Mouse (Mus musculus) Patski (cell line): Measurements from ENCODE around the gene Cela2a. TPM values are rescaled to one million over a fixed set of nuclear protein-coding genes. Genes with fewer than 3 reads are reported as not detected.

ENCODE experiments used
- ATAC-seq: fragments of 100-300 bp; one replicate; pipeline ENCODE4 v1.8.0; 2021
- CTCF ChIA-PET: fragments of 350-600 bp; sonication (Branson Sonifier 250); formaldehyde crosslinking; loops from one replicate; lab custom pipeline; 2022; ENCODE audit warnings: inconsistent platforms; lab: Charles Lee
- POLR2A ChIA-PET: fragments of 350-600 bp; sonication (Branson Sonifier 250); formaldehyde crosslinking; loops from one replicate; lab custom pipeline; 2022; ENCODE audit warnings: antibody characterized with exemption, inconsistent platforms; lab: Charles Lee
- DNase-seq: peaks from one replicate; pipeline ENCODE4 v3.0.0-alpha.2; 2011; ENCODE audit warnings: low read depth, low spot score
- H3K27me3 ChIP-seq: fragments of 371-371 bp; one replicate; pipeline ENCODE4 v1.5.1; 2021
- CTCF ChIP-seq: fragments of 100-300 bp; IDR thresholded peaks from one replicate; pipeline ENCODE4 v1.5.1; 2021
- in situ Hi-C: fragments of 300-500 bp; cut with MboI; formaldehyde crosslinking; loops from 3 replicates; pipeline ENCODE4 v1.11.1; 2018; ENCODE audit warnings: low pct_unique_long_range_greater_than_20kb, mixed read lengths
- polyA plus RNA-seq: library from polyadenylated mRNA; unstranded; gene quantifications from one replicate; pipeline ENCODE4 v1.2.3, GENCODE M21; 2021

Gene Cela2a
- not detected for polyA plus RNA-seq

DNA sequence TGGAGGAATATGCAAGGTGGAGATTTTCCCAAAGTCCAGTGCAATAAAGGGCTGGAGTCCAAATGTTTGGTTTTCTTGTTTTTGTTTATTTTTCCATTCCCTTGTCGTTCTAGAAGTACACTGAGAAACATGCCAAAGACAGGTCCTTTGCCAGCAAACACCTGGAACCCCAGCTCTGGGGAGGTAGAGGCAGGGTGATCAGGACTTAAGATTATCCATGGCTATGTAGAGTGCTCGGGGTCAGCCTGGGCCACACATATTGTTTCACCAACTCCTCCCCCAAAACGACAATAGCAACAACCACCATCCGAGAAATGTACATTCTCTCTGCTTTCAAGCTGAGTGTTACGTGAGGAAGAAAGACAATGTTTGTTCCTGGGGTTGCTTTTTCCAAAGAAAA, at the start of gene Cela2a:
Cela2a (minus strand) TSS at position 101 of the 400 bp plus-strand sequence.
- ATAC-seq (no peak), DNase-seq (no peak)
- CTCF ChIA-PET, result interaction anchor here (1.1 kb wide), 1 partner anchor 15 kb away, joined by 4 read pairs; no protein-coding TSS in a partner anchor
- POLR2A ChIA-PET, result interaction anchor here (0.6 kb wide), 2 partner anchors 34 to 268 kb away, joined by 3 read pairs; no protein-coding TSS in a partner anchor
- TF ChIP-seq CTCF, result no peak
- in situ Hi-C loops, result loop anchor here (25.0 kb wide), 1 partner anchor 1186 kb away; no protein-coding TSS in a partner anchor
- no peaks in the 10 kb centered on the region for H3K27me3 ChIP-seq

DNA sequence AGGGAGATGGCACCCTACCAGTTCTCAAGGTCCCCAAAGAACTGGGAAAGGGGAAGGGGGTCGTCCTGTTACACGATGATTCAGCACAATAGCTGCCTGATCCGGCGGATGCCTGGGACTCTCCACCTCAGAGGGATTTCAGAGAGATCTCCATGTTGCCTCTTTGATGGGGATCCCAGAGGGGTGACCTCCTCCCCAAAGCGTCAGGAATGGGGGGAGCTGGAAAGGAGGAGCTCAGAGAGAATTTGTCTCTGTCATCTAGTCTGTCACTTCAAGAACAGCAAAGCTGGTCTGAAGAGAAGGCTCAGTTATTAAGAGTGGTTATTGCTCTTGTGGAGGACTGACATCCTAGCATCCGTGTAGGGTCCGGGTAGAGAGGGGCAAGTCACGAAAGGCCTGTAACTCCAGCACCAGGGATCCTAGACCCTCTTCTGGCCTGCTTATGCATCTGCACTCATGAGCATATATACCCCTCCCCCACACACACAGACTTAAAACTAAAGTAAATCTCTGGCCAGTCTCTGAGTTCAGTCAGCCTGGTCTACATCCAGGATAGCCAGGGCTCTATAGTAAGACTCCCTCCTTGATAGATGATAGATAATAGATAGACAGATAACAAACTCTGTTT, 49.6 kb upstream of the Cela2a start:
- ATAC-seq (no peak), DNase-seq (no peak)
- in situ Hi-C loops, result no loop called here
- CTCF ChIA-PET, result no interaction called here
- POLR2A ChIA-PET, result interaction anchor here (0.6 kb wide), 1 partner anchor 210 kb away, joined by 3 read pairs; no protein-coding TSS in a partner anchor
- TF ChIP-seq CTCF, result no peak
- H3K27me3 ChIP-seq, result no peaks in the 10 kb centered on the region

DNA sequence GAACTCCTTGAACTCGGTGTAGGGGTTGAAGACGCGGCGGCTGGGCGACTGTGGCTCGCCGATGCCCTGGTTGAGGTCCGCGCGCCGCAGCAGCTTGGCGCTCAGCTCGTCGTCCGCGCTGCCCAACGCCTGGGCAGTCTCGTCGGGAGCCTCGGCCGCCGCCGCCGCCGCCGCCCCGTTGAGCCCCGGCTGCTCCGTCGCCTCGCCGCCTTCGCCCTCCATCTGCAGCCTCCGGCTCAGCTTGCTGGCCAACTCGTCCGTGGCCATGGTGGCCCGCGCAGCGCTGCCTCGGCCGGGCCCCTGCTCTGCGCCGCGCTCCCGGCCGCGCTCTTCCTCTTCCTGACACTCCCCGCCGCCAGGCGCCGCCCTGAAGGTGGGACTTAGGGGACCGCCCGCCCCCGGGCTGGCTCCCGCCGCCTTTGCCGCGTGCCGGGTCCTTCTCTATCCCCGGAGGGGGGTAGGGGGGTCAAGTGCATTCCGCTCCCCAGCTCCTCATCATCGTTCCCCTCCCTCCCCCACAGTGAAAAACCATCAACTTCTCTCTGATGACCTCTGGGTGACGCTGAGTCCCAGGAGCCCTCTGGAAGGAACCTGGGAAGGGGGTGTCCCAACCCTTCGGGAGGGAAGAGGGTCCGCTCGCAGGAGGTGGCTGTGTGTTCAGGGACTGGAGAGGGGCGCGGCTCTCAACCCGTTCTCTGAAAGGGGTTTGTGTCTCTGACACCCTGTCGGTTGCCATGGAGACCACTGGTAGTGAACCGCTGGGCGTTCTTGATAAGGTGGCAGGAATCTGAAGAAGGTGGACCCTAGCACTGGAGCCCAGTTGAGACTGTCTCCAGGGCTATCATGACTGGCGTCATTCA, 48.9 kb upstream of the Cela2a start, which contains the start of gene Efhd2:
Efhd2 (minus strand) TSS at position 320 of the 860 bp plus-strand sequence.
- no peak for TF ChIP-seq CTCF
- ChIA-PET POLR2A (interaction anchor here (0.6 kb wide), 1 partner anchor 210 kb away, joined by 3 read pairs; no protein-coding TSS in a partner anchor), CTCF (no interaction called here)
- H3K27me3 ChIP-seq, result no peaks in the 10 kb centered on the region
- in situ Hi-C loops, result loop anchor here (5.0 kb wide), 1 partner anchor 52 kb away; no protein-coding TSS in a partner anchor
- ATAC-seq (peak; percentile 91), DNase-seq (no peak)

DNA sequence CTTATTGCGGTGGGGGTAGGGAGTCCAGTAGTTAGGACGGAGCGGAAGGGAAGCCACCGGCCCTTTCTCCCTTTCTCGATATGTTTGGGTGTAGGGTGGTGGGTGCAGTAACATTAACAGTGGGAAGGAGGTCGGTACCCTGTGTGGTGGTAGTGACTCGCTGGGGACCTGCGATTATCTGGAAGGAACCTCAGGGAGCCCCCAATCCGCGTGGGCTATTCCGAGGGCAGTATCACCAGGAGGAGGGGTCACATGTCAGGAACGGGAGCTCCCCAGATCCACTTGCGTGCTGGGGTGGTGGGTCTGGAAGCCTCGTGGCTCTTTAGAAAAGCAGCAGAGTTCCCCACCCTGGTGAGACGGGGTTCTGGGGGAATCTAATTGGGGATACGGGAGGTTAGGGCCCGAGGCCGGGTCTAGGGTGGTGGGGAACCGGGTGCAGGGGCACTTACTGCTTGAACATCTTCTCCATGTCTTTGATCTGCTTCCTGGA, 48.2 kb upstream of the Cela2a start:
- H3K27me3 ChIP-seq, result no peaks in the 10 kb centered on the region
- POLR2A ChIA-PET, result no interaction called here
- ATAC-seq, result peak; percentile 15

DNA sequence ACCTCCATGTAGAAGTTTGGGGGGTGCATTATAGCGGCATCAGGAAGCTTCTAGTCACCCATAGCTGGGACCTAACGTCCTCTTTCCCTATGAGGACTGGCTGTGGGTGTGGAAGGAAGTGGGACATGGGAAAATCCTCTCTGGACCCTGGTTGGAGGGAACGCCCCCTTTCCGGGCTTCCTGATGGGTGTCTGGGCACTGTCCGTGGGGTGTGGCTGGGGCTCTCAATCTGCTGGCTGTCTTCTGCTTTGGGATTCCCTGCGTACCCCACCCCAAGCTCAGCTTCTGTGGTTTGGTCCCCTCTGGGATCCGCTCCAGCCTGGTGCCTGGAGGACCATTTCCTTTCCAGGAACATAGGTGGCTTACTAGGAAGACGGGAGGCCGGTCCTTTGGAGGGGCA, 47.0 kb upstream of the Cela2a start:
- POLR2A ChIA-PET, result interaction anchor here (0.9 kb wide), 1 partner anchor 102 kb away, joined by 3 read pairs; no protein-coding TSS in a partner anchor
- no peak for TF ChIP-seq CTCF
- H3K27me3 ChIP-seq, result no peaks in the 10 kb centered on the region
- CTCF ChIA-PET, result no interaction called here
- ATAC-seq (no peak), DNase-seq (no peak)
- in situ Hi-C loops, result loop anchor here (5.0 kb wide), 1 partner anchor 54 kb away; no protein-coding TSS in a partner anchor

More for the DNA sequence above, 48.2 kb upstream of the Cela2a start:
- TF ChIP-seq CTCF, result no peak
- CTCF ChIA-PET, result no interaction called here
- DNase-seq, result no peak
- in situ Hi-C loops, result loop anchor here (5.0 kb wide), 1 partner anchor 53 kb away; no protein-coding TSS in a partner anchor

DNA sequence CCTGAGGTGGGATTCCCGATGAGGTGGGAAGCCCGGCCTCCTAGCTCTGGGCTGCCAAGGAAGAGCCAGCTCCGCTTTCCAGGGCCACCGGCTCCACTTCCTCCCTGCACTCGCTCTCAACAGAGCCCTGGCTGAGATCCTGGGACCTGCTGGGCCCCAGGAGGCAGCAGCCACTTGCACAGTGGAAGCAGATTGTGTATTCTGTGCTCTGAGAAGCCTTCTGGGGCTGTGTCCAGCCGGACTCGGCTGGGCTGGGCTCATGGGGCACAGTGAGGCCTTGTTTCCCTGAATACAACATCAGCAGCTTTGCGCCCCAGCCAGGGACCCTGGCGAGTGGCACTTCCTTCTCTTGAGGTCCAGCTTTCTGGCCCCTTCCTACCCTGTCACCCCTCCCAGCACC, 45.9 kb upstream of the Cela2a start:
- POLR2A ChIA-PET, result no interaction called here
- in situ Hi-C loops, result loop anchor here (5.0 kb wide), 1 partner anchor 55 kb away; no protein-coding TSS in a partner anchor
- H3K27me3 ChIP-seq, result no peaks in the 10 kb centered on the region
- no peak for TF ChIP-seq CTCF
- CTCF ChIA-PET, result interaction anchor here (1.1 kb wide), 1 partner anchor 36 kb away, joined by 3 read pairs; no protein-coding TSS in a partner anchor
- ATAC-seq (no peak), DNase-seq (no peak)

DNA sequence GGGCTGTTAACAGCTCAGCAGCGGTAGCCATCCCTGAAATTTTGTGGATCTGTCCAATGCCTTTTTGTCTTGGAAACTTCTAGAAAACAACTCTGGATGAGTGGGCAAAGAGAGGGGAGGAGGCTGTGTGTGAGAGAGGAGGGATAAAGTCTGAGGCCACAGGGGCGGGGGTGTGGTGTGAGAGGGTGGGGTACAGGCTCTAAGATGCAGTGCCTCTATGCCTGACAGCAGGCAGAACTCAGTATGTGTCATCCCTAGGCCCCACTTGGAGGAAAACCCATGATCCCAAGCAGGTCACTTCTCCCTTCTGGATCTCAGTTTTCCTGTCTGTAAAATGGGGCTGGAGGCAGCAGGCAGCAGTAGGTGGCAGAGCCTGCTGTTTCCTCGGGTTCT, 45.4 kb upstream of the Cela2a start:
- ATAC-seq, result no peak
- DNase-seq, result no peak
- H3K27me3 ChIP-seq, result no peaks in the 10 kb centered on the region
- ChIA-PET POLR2A (no interaction called here), CTCF (no interaction called here)
- no peak for TF ChIP-seq CTCF
- in situ Hi-C loops, result loop anchor here (5.0 kb wide), 1 partner anchor 56 kb away; no protein-coding TSS in a partner anchor

DNA sequence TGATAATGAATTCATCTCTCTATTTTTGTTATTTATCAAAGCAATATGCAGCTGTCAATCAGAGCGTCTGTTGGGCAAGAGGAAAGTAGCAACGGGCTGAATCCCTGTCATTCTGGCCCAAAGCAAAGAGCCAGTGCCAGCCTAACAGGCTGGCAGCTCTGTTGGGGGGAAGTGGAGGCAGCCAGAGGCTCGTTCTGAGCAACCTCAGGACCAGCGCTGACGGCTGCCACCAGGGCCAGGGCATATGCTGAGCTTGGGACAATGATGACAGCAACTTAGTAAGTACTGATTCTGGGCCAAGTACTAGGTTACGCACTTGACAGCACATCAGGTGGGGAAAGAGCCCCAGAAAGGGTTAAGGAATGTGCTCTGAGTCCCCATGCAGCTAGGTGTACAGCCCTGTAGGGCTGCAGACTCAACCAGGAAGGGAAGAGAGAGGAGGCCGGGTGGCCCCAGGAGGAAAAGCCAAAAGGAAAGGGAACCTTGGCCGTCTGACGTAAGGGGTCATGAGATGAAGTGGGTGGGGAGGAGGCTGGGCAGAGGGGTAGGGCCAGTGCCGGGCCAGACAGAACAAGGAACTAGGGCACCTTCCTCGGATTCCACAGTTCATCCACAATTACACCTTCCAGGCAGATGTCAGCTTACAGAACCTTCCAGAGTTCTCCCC, 44.8 kb upstream of the Cela2a start:
- in situ Hi-C loops, result loop anchor here (5.0 kb wide), 1 partner anchor 57 kb away; no protein-coding TSS in a partner anchor
- DNase-seq (no peak), ATAC-seq (no peak)
- CTCF ChIA-PET, result no interaction called here
- POLR2A ChIA-PET, result no interaction called here
- no peak for TF ChIP-seq CTCF
- H3K27me3 ChIP-seq, result no peaks in the 10 kb centered on the region

DNA sequence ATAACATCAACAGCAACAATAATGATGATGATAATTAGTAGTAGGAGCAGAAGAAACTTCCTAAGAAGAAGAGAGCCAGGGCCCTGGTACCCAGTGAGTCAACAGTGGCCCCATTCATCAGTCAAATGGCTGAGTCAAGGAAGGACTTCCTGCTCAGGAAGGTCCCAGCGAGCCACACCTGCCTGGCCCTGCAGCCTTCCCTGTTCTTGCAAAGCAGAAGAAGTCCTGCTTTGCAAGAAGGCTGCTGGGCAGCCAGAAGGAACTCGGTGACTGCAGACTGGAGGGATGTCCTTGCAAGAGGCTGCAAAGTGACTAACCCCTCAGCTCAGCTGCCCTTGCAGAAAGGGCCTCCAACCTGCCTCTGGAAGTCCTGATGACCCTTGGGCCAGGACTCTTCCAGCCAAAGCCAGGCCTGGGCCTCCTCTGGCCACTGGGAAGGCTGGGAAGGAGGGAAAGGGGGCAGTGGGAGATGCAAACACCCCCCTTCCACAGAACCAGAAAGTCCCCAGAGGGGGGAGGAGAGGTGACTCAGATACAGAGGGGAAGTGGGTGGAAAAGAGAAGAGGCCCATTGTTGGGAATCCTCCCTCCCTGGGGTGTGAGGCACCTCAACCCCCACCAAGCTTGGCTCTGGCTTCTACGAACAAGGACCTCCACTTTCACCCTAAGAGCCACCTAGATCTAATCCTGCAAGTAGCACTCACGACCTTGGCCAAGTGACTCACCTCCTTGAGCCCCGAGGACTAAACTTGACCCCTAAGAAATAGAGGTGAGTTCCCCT, 43.7 kb upstream of the Cela2a start:
- ChIA-PET POLR2A (no interaction called here), CTCF (no interaction called here)
- no peak for DNase-seq

More for the DNA sequence above, 43.7 kb upstream of the Cela2a start:
- in situ Hi-C loops, result loop anchor here (5.0 kb wide), 1 partner anchor 58 kb away; no protein-coding TSS in a partner anchor
- no peaks in the 10 kb centered on the region for H3K27me3 ChIP-seq
- no peak for TF ChIP-seq CTCF
- ATAC-seq, result no peak
